Mouse (Mus musculus) erythroblast, embryonic 14.5 days (primary cell): ENCODE data around the gene Thra. TPM values are rescaled to one million over a fixed set of nuclear protein-coding genes. Genes with fewer than 3 reads are reported as not detected.

Source experiments
- H3K27me3 ChIP-seq: 2 replicates; pipeline ENCODE4 v1.6.1; 2012; ENCODE audit warnings: inconsistent platforms; ENCODE audit not compliant: control insufficient read depth
- H3K36me3 ChIP-seq: 2 replicates; pipeline ENCODE4 v1.6.1; 2012; ENCODE audit warnings: mild to moderate bottlenecking, inconsistent platforms; ENCODE audit not compliant: control insufficient read depth
- H3K4me1 ChIP-seq: 2 replicates; pipeline ENCODE4 v1.6.1; 2012; ENCODE audit warnings: inconsistent platforms; ENCODE audit not compliant: control insufficient read depth
- H3K4me3 ChIP-seq: replicated peaks from 2 replicates; pipeline ENCODE3; 2012; ENCODE audit warnings: moderate library complexity, mild to moderate bottlenecking, inconsistent platforms
- H3K9me3 ChIP-seq: 2 replicates; pipeline ENCODE4 v1.6.1; 2012; ENCODE audit warnings: low read length, inconsistent platforms, mixed read lengths; ENCODE audit not compliant: control insufficient read depth
- GATA1 ChIP-seq: IDR thresholded peaks from 2 replicates; pipeline ENCODE4 v1.6.1; 2012; ENCODE audit warnings: low read length, inconsistent platforms, mixed read lengths
- TAL1 ChIP-seq: IDR thresholded peaks from 3 replicates; pipeline ENCODE4 v1.6.1; 2012; ENCODE audit warnings: low read length, inconsistent platforms, mixed read lengths
- polyA plus RNA-seq: library from polyadenylated mRNA; stranded (reverse); fragments of >175 nt; gene quantifications from 2 replicates; pipeline ENCODE4 v1.2.3, GENCODE M21; 2012

Thra gene
- polyA plus RNA-seq, 1 experiment = 3.2 TPM

GRCm38 (mm10) chr11:98748506-98749416, 8.3 kb downstream of the Thra start:
- no peaks in the 10 kb centered on the region for H3K9me3 ChIP-seq
- H3K4me1 ChIP-seq = peaks cover 99% of the 10 kb centered on the region
- H3K27me3 ChIP-seq = no peaks in the 10 kb centered on the region
- TF ChIP-seq GATA1 (no peak), TAL1 (no peak)
- H3K4me3 ChIP-seq = no peak overlapping the region
- peaks cover 38% of the 10 kb centered on the region for H3K36me3 ChIP-seq

GRCm38 (mm10) chr11:98749716-98750115, 9.3 kb downstream of the Thra start:
- H3K4me1 ChIP-seq = peaks cover 99% of the 10 kb centered on the region
- H3K4me3 ChIP-seq = no peak overlapping the region
- TF ChIP-seq GATA1 = no peak
- TF ChIP-seq TAL1 = no peak
- no peaks in the 10 kb centered on the region for H3K9me3 ChIP-seq
- H3K27me3 ChIP-seq = no peaks in the 10 kb centered on the region
- peaks cover 45% of the 10 kb centered on the region for H3K36me3 ChIP-seq

DNA sequence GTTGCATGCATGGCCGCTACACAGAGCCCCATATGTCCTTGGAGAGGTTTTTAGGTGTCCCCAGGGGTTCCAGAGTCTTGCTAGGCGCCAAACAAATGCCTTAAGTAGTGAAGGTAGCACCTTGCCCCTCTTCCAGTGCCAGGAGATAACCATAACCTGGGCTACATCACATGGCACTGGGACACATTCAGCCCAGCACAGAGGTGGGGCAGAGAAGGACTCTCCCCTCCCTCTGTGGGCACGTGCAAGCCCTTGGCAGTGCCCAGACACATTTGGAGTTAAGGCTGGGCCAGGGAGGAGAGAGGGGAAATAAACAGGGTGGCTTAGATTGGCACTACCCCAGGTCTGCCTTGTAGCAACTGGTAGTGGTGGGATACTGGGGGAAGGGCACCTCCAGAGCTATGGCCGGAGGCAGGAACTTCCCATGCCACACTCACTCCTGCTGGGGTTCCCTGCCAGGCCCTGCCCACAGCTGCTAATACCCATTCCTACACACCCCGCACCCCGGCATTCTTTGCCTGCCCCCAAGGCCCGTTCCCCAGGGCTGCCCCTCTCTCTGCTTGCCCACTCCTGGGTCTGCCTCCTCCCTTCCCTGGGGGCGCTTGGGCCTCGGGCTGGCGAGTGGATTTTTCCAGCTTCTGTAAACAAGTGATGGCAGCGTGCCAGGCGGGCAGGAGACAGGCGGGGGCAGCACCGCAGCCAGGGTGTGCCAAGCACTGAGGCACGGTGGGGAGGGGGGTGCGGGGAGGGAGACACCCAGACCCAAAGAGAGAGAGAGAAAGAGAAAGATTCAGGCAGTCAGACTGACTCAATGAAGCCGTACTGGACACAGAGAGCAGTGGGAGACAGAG, 10.1 kb downstream of the Thra start:
- Histone ChIP-seq H3K4me3 (peak overlapping the region; percentile 37), H3K36me3 (peaks cover 47% of the 10 kb centered on the region), H3K27me3 (no peaks in the 10 kb centered on the region), H3K4me1 (peaks cover 99% of the 10 kb centered on the region), H3K9me3 (no peaks in the 10 kb centered on the region)
- TF ChIP-seq TAL1 (no peak), GATA1 (no peak)

GRCm38 (mm10) chr11:98751221-98751782, 10.9 kb downstream of the Thra start:
- H3K4me3 ChIP-seq = peak overlapping the region; percentile 37
- no peaks in the 10 kb centered on the region for H3K27me3 ChIP-seq
- TF ChIP-seq TAL1 (no peak), GATA1 (no peak)
- H3K4me1 ChIP-seq = peaks cover 99% of the 10 kb centered on the region
- no peaks in the 10 kb centered on the region for H3K9me3 ChIP-seq
- H3K36me3 ChIP-seq = peaks cover 48% of the 10 kb centered on the region

DNA sequence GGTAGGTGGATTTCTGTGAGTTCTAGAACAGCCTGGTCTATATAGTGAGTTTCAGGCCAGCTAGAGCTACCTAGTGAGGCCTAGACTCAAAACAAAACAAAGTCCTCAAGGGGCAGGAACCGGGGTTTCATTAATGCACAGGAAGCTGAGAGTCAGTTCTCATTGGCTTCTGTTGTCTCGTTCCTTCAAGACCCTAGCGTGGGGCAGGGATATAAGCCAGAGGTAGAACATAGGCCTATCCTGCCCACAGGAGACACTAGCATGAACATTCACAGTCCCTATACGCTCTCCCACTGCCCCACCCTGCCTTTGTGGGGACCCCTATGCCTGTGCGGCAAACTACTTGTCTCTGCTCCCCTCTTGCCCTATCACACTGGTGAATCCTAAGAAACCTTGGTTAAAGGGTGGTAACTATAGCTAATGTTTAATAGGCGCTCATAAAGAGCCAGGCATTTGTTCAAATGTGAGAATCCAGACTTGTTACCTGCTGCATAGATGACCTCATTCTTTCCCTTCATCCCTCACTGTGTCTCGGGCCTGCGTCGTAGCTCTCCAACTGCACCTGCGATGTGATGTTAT, 12.2 kb downstream of the Thra start:
- Histone ChIP-seq H3K36me3 (peaks cover 61% of the 10 kb centered on the region), H3K27me3 (no peaks in the 10 kb centered on the region), H3K9me3 (no peaks in the 10 kb centered on the region), H3K4me1 (peaks cover 98% of the 10 kb centered on the region), H3K4me3 (no peak overlapping the region)
- TF ChIP-seq GATA1 (no peak), TAL1 (no peak)

GRCm38 (mm10) chr11:98753264-98753663, 12.8 kb downstream of the Thra start:
- H3K9me3 ChIP-seq = no peaks in the 10 kb centered on the region
- H3K4me3 ChIP-seq = no peak overlapping the region
- H3K36me3 ChIP-seq = peaks cover 65% of the 10 kb centered on the region

GRCm38 (mm10) chr11:98754151-98754620, 13.7 kb downstream of the Thra start:
- no peak overlapping the region for H3K4me3 ChIP-seq
- TF ChIP-seq TAL1 = no peak
- no peak for TF ChIP-seq GATA1

More at GRCm38 (mm10) chr11:98753264-98753663, 12.8 kb downstream of the Thra start:
- Histone ChIP-seq H3K27me3 (no peaks in the 10 kb centered on the region), H3K4me1 (peaks cover 94% of the 10 kb centered on the region)
- TF ChIP-seq GATA1 (no peak), TAL1 (no peak)

GRCm38 (mm10) chr11:98754621-98755181, 14.3 kb downstream of the Thra start:
- Histone ChIP-seq H3K36me3 (peaks cover 69% of the 10 kb centered on the region), H3K4me1 (peaks cover 80% of the 10 kb centered on the region)

More at GRCm38 (mm10) chr11:98754151-98754620, 13.7 kb downstream of the Thra start:
- H3K4me1 ChIP-seq = peaks cover 85% of the 10 kb centered on the region
- H3K36me3 ChIP-seq = peaks cover 69% of the 10 kb centered on the region
- H3K27me3 ChIP-seq = no peaks in the 10 kb centered on the region
- H3K9me3 ChIP-seq = no peaks in the 10 kb centered on the region

More at GRCm38 (mm10) chr11:98754621-98755181, 14.3 kb downstream of the Thra start:
- Histone ChIP-seq H3K4me3 (no peak overlapping the region), H3K27me3 (no peaks in the 10 kb centered on the region), H3K9me3 (no peaks in the 10 kb centered on the region)
- no peak for TF ChIP-seq GATA1
- no peak for TF ChIP-seq TAL1
